Mouse (Mus musculus) liver, embryonic 14.5 days (tissue): ENCODE data around the gene Sorcs3.

ENCODE experiments used
- CTCF ChIP-seq: IDR thresholded peaks from 2 replicates; pipeline ENCODE4 v1.5.1; 2016; ENCODE audit warnings: antibody characterized with exemption, low read depth, control low read depth
- EP300 ChIP-seq: IDR thresholded peaks from 2 replicates; pipeline ENCODE4 v1.6.1; 2016; ENCODE audit warnings: antibody characterized with exemption, low read depth

DNA sequence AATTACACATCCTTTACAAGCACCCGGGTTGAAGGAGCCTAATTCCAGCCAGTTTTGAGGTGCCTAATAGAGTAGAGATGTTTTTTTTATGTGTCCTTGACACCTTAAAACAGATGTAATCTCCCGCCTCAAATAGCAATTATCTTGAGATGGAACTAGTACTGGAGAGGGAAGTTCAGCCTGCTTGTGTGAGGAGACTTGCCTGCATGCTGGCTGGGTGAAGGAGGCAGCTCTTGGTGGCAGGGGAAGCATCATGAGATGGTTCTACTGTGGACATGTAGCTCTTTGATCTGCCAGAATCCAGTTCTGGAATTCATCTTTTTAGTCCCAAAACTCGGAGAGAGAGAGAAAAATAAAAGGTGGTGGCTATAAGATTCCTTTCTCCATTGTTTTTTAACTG lies 38.2 kb downstream of the Sorcs3 start:
- no peak for TF ChIP-seq CTCF
- TF ChIP-seq EP300 = no peak
